Mouse (Mus musculus): ENCODE measurements around the gene Cdon.
"Not testable (repeated sequence)": the region's sequence is repeated elsewhere in the genome, so short reads cannot be mapped to it uniquely, and the experiment has no call there.

Cdon gene

DNA sequence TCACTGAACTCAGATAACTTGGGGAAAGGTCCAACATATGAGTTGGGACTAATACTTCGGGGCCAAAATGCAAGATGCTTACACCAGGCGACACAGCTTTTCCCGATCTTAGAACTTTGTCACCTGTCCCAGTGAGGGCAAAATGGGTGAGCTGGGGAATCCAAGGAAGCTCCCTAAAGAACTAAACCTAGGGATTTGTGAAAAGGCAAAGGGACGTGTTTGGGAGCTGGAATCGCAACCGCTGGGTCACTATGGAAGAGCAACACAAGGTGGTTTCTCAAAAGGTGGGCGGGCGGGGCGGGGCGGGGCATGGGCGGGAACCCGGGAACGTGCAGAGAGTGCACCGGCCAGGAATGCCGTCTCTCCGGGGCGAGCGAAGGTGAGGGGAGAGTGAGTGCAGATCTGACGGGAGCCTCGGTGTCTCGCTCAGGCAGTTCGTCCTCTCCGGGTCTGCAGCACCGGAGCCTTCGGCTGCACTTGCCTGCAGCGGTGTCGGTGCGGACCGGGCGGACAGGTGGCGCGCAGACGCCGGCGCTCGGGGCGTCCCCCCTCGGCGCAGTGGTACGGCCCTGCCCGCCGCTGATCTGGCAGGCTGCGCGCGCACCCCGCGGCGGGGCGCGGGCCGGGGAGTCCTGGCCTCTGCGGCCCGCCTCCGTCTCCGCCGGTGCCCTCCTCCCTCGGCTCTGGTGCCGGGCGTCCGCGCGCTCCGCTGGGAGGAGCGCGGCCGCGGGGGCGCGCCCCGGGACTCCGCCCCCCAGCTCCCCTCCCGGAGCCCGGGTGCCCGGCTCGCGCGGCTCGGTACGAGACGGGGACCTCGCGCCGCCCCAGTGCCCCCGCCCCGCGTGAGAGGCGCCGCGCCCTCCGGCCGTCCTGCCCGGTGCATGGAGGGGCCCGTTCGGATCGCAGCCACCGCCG lies at the start of gene Cdon:
TSS of gene Cdon (plus strand) at position 324 of the 915 bp plus-strand sequence.
- CTCF ChIA-PET, result no interaction called here

DNA sequence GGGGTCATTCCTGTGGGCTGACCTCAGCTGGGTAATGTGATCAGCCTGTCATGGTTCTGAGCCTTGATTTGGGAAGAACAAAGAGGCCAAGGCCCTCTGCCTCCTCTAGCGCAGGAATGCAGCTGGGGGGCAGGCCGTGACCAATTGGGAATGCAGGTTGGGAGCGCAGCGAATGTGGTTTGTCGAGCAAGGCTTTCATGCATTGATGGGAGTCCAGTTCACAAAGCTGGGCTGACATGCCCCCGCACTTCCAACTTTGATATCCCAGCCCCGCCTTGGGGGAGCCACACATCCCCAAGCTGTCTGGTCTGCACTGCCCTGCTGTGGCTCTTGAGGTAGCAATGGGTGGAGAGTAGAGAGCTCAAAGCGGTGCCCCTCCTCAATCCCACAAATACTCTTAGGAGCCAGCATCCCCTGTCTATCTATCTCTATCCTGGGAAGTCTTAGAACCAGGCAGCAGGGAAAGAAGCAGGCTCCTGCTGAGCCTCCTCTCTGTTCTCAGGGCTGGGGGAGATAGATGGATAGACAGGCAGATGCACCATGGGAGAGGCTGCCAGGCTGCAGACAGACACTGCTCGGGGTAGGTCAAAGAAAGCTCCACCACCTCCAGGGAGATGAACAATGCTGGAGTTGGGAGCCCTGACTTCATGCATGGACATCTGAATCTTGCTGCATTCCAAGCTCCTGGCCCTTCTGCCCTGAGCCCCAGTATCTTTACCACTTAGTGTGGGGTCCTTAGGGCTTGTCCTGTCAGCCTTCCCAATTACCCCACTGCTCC lies 48.4 kb upstream of the Cdon start:
- CTCF ChIA-PET, result interaction anchor here (0.6 kb wide), 1 partner anchor 683 kb away, joined by 6 read pairs; no protein-coding TSS in a partner anchor

DNA sequence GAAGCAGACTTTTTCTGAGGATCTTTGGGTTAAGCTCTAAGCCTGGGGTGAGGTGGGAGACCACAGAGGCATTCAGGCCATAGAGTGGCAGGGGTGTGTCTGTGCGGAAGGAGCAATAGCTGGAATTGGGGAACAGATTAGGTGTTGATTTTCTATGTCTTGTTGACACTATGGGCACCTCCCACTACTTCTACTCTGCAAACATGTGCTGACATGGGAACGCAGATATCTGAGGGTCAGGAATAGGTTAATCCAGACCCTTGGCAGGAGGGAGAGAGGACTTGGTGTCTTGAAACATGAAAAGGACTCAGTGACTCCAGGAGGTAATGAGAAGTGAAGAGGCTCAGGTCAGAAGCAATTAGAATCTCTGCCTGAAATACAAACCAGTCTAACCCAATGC lies 43.0 kb upstream of the Cdon start:
- CTCF ChIA-PET, result no interaction called here

GRCm38 (mm10) chr9:35378991-35379390 lies 41.9 kb upstream of the Cdon start:
- CTCF ChIA-PET, result no interaction called here

DNA sequence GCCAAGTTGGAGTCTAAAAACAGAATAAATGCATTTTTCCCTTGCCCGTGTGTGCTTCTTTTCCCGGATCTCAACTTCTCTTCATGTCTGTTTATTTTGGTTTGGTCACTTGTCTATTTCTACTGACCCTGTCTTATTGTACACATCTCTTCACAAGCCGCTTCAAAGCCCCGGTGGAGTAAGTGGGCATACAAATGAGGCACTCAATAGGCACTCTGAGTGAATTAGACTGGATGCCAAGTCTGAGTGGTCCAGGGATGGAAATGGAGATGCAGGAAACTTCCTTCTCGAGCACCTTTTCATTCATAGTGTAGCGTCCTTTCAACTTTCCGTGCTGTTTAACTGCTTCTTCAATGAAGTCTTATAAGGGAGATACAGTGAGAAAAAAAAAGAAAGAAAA lies 21.0 kb upstream of the Cdon start:
- CTCF ChIA-PET, result no interaction called here

DNA sequence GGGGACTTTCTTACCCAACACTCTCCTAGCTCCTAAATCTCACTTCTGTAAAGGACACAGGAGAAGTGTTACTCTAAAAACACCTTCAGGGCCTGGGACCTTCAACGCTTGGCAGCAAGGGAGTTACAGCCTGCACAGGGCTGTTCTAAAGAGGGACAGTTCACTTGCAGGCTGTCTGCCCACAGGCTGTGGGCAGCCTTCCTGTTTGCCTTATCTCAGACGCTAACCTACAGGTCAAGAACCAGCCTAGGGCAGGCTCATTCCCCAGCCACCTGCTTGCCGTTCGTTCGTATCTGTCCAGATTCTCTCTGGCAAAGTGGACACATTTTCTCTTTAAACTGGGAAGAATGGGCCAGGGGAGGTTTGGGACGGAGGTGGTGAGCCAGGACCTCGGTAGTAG lies 20.5 kb upstream of the Cdon start:
- CTCF ChIA-PET, result no interaction called here

DNA sequence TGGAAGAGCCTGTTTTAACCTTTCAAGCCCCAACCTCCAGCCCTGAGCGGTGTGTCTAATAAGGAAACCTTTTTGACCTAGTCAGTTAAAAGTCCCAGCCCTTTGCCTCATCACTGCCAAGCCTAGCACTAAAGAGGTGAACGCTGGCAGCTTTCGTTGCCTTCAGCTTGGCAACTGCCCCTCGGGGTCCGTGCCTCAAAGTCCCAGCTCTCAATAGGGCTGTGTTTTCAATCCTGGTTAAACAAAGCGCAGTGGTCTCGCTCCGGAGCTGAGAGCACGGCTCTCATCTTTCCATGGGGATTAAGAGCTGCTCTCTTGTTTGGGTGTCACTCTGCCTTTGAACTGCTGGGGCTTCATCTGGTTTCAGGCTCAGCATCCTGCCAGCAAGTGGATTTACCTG lies 20.1 kb upstream of the Cdon start:
- CTCF ChIA-PET, result no interaction called here

DNA sequence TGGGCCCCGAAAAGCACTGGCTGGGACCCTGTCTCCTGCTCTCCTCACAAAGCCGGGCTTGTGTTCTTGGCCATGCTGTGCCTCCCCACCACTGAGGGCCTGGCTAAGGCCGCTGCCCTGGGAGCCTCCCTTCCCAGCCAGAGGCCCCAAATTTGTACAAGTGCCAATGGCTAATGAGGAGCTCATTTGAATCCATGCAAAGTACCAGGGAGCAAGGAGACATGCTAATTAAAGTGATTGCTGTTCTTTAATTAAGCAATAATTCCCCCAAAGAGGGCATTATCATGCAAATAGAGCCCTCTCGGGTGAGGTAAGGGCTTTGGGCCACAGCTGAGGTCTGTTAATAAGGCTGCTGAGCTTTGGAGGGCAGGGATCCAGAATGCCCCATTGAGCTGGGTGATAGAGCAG lies 18.3 kb upstream of the Cdon start:
- CTCF ChIA-PET, result no interaction called here

DNA sequence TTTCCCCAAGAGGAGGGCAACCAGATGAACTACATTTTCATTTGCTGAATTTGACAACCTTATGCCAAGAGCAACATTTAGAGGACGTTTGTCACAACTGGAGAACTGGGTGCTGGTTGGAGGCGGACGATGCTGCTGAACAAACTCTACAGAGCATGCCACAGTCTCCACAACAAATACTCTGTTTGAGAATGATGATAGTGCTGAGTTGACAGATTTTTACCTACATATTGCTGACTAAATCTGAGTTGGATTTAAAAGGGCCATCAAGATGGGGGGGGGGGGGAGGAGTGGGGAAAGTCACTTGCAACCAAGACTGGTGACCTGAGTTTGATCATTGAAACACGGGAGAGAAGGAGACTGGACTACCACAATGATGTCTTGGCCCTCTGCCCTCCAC lies 17.4 kb upstream of the Cdon start:
- CTCF ChIA-PET, result no interaction called here

DNA sequence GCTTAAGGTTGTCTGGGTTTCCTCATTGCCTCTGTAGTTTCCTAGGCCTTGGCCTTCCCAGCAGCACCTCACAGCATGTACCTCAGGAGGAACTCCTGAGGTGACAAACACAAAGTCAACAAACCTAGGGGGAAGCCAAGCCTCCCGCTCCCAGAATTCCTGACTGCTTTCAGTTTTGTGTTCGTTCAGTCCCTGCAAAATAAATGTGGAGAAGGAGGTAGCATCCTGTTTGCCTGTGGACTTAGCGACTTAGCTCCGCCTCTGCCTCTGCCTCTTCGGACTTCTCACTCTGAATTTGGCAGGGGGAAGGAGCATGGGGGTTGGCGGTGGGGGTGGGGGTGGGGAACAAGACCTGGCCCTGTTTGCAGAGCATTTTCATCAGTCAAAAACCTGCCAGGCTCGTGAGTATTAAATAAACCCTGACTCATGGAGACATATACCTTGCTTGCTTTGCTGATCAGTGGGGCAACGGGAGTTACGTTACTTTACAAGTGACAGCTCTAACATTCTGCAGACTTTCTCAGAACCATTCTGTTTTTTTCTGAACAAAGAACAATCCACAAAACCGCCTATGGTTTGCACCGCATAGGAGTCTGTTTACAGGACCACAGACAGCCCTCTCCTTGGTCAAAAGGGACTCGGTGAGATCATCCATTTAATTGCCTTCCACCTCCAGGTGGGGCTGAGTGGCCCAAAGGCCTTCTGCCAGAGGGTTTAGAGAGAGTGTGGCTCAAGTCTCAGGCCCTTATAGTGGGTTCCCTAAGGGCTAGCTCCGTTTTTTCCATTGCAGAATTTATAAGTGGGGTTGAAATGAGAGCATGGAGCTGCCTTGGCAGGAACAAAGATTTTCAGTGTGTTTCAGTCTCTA lies 15.7 kb upstream of the Cdon start:
- CTCF ChIA-PET, result no interaction called here

DNA sequence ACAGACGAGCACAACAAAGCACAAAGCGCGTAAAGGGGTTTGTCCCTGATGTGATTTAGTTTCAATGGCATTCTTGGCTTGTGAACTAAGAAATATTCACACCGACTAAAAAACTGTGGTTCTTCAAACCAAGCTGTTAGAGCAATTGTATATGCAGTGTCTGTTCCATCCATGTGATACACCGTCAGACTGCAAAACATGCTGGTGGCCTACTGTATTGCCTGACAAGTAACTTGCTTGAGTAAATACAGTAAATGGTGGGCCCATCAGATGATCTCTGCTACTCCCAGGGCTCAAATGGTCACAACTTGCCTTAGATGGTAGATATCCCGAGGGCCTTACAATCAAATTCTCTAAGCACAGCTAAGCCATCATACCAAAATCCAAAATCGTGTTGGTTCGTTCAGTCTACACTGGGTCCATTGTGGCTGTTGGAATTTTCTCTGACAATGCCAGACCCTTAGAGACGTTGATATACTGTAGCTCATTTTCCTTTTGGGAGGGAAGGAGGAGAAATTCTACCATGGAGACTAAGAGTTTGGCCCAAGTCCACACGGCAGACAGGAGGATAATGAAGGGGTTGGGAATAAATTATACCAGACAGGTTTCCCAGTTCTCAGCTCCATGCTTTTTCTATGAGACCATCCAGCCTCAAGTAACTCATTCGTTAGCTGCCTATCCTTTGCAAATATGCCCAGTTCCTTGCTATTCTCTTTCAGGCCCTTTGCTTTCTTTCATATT lies 9.5 kb upstream of the Cdon start:
- CTCF ChIA-PET, result no interaction called here

- CTCF ChIA-PET, result no interaction called here
Measured at GRCm38 (mm10) chr9:35411975-35412374, 9.0 kb upstream of the Cdon start.

GRCm38 (mm10) chr9:35421730-35422235 lies 855 bp downstream of the Cdon start:
- CTCF ChIA-PET, result no interaction called here

- CTCF ChIA-PET, result no interaction called here
Measured at GRCm38 (mm10) chr9:35422405-35422941, 1.5 kb downstream of the Cdon start.

DNA sequence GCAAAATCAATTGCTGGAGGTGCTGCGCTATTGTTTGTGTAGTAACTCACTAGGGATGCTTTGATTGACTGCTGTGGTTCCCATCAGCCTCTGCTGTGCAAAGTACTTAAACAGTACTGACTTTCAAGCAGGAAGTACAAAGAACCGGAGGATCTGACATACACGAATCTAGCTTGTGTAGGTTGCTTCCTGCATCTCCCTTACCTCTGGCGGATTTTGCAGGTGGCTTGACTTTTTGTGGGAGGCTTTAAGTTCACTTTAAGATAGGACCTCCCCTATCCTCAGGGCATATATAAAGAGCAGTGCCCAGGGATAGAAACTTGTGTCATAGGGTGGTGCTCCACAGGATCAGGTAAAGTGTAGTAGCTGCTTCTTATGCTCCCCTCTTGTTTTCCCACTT lies 2.3 kb downstream of the Cdon start:
- CTCF ChIA-PET, result no interaction called here

DNA sequence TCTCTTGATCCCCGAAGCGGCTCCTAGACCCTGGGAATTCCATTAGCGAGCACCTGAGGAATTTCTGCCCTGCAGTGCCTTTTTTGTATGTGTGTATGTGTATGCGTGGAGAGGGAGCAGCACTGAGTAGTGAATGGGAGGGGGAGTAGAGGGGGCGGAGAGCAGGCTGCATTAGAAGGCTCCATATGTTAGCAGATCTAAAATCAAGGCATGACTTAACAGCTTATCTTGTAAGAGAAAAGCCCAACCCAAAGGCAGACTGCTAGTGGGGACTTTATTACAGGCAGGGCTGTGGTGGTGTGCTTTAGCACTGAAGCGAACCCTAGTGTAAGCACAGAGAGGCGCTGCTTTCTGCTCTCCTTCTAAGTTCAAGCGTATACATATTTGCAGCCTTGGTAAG lies 3.7 kb downstream of the Cdon start:
- CTCF ChIA-PET, result no interaction called here

DNA sequence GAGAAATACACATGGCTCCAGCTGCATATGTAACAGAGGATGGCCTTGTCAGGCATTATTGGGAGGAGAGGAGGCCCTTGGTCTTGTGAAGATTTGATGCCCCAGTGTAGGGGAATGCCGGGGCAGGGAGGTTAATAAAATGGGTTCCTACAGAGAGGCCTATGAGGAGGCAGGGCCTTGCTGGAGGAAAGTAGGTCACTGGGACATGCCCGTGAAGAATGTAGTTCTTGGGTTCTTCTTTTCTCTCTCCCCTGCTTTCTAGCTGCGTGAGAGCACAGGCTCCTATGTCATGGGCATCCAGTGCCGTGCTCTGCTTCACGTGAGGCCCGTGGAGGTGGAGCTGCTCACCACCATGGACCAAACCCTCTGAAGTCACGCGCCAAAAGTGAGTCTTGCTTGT lies 9.5 kb downstream of the Cdon start:
- CTCF ChIA-PET, result no interaction called here

DNA sequence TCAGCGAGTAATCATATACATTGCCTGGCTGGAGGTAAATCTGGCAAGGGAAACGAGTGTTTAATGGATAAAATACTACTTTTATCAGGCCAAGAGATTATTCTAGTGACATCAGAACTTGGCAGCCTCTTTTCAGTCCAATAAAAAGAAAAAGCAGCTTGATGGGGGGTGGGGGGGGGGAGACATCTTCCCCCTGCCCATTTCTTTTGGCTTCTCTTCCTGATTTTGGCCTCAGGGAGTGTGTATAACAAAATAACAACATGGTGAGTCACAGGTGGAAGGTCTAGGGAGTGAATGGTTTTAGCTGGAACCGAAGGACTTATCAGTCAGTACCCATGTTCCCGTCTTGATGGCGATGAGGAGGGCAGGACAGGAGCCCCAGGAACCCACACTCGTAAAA lies 10.5 kb downstream of the Cdon start:
- CTCF ChIA-PET, result no interaction called here

- CTCF ChIA-PET, result not testable (repeated sequence)
Measured at GRCm38 (mm10) chr9:35432717-35433297, 11.9 kb downstream of the Cdon start.

- CTCF ChIA-PET, result no interaction called here
Measured at GRCm38 (mm10) chr9:35434340-35434739, 13.4 kb downstream of the Cdon start.

- CTCF ChIA-PET, result no interaction called here
Measured at GRCm38 (mm10) chr9:35435565-35435964, 14.6 kb downstream of the Cdon start.
